Mouse (Mus musculus): Measurements from ENCODE around the gene Hist1h2bh. TPM values are rescaled to one million over a fixed set of nuclear protein-coding genes. Genes with fewer than 3 reads are reported as not detected.
A peak's percentile ranks its signal among the peaks of the same experiment; 100 is the strongest.
"Not testable (repeated sequence)": the region's sequence is repeated elsewhere in the genome, so short reads cannot be mapped to it uniquely, and the experiment has no call there.

The Hist1h2bh gene
- polyA plus RNA-seq, 1 experiment from 2014 or later = 0.61 TPM

DNA sequence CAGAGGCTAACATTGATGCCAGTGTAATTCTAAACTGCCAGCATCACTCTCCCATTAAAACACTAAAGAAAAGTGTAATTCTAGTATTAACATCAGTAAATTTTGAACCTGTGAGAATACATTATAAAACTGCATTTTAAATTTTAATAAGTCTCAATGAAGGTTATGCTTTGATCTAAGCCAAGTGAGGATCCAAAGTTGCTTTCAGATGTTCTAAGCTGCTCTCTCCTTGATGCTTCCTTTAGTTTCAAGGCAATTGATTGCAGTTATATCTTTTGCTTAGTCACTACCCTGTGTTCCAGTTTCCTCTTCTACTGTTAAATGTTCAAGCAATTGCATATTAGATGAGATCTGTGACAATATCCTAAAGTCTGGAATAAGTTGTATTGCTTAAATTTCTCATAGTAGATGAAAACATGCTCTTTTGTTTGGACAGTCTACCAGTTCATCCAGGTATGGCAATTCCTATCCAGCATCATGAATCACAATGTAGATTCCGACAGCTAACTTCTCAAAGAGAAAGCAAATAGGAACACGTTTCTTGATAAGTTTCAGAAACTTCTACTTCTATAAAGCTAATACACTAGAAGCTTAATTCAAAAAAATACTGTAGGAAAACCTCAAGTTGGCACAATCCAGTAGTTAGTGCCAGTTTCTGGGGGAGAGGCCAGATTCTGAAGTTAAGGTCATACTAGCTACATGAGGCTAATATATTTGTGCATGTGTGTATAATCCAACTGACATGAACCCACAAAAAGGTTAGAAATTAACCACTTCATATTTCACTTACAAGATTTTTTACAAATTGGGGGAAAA lies 29.2 kb upstream of the Hist1h2bh start:
- Histone ChIP-seq H3K9ac (peak overlapping the region; percentile 80), H3K36me3 (no peaks in the 10 kb centered on the region), H3K9me3 (no peaks in the 10 kb centered on the region), H3K27me3 (no peaks in the 10 kb centered on the region), H3K4me1 (replicated peaks) (peaks cover 42% of the 10 kb centered on the region), H3K4me3 (peak overlapping the region; percentile 45), H3K4me2 (peak overlapping the region; percentile 81), H3K27ac (replicated peaks) (peak overlapping the region; percentile 96)
- no peak for ATAC-seq (ENCODE audit: low read depth)
- 35% methylated on average over 2 of the region's 2 CpGs for WGBS

DNA sequence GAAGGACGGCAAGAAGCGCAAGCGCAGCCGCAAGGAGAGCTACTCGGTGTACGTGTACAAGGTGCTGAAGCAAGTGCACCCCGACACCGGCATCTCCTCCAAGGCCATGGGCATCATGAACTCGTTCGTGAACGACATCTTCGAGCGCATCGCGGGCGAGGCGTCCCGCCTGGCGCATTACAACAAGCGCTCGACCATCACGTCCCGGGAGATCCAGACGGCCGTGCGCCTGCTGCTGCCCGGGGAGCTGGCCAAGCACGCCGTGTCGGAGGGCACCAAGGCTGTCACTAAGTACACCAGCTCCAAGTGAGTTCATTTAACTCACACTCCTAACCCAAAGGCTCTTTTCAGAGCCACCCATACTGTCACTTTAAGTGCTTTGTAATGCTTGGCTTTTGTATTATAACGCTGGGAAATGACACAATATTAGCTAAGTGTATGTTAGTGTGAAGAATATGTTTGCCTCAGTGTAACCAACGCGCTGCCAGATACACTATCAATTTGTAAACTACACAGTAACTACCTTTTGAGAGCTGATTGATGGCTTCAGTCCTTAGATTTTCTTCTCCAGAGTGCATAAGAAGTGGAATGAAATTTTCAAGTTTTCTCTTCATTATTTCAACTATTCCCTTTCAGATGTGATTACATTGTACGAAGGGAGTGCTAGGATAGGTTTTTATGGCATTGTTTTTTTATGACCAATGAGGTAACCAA lies 28.5 kb upstream of the Hist1h2bh start:
- H3K9ac ChIP-seq = peak overlapping the region; percentile 80
- H3K4me1 ChIP-seq (replicated peaks) = peaks cover 34% of the 10 kb centered on the region
- not testable (repeated sequence) for H3K9me3 ChIP-seq; ATAC-seq (ENCODE audit: low read depth); H3K36me3 ChIP-seq; H3K27me3 ChIP-seq
- H3K4me3 ChIP-seq = peak overlapping the region; percentile 45
- WGBS = under 1% methylated on average over 14 of the region's 34 CpGs
- peak overlapping the region; percentile 96 for H3K27ac ChIP-seq (replicated peaks)
- peak overlapping the region; percentile 81 for H3K4me2 ChIP-seq

DNA sequence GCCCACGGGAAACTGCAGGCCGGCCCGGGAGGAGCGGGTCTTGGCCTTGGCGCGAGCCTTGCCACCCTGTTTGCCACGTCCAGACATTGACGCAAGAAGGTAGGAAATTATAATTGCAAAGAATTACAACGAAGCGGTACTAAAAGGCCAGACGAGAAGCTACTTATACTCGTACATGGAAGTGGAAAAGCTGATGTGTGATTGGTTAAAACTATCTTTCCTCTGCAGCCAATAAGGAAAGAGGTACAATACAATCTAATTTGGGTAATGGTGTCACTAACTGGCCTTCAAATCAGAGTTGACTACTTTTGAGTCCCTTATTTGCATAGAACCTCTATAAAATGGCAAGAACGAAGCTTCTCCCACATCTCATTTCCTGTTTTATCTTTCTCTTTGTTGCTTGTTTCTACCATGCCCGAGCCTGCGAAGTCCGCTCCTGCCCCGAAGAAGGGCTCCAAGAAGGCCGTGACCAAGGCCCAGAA lies 27.9 kb upstream of the Hist1h2bh start, which contains the start of the genes Hist1h2ae and Hist1h2bg:
Gene Hist1h2ae (minus strand): TSS at position 199 of the 482 bp plus-strand sequence.
Gene Hist1h2bg (plus strand): TSS at position 375 of the 482 bp plus-strand sequence.
- Histone ChIP-seq H3K4me1 (replicated peaks) (peaks cover 28% of the 10 kb centered on the region), H3K9me3 (no peaks in the 10 kb centered on the region), H3K9ac (peak within 1 kb of the TSS; percentile 80), H3K27me3 (no peaks in the 10 kb centered on the region), H3K4me2 (peak within 1 kb of the TSS; percentile 81), H3K36me3 (no peaks in the 10 kb centered on the region), H3K4me3 (peak within 1 kb of the TSS; percentile 45), H3K27ac (replicated peaks) (peak within 1 kb of the TSS; percentile 96)
- 0% methylated on average over 18 of the region's 18 CpGs for WGBS
- ATAC-seq (ENCODE audit: low read depth) = peak; percentile 91

DNA sequence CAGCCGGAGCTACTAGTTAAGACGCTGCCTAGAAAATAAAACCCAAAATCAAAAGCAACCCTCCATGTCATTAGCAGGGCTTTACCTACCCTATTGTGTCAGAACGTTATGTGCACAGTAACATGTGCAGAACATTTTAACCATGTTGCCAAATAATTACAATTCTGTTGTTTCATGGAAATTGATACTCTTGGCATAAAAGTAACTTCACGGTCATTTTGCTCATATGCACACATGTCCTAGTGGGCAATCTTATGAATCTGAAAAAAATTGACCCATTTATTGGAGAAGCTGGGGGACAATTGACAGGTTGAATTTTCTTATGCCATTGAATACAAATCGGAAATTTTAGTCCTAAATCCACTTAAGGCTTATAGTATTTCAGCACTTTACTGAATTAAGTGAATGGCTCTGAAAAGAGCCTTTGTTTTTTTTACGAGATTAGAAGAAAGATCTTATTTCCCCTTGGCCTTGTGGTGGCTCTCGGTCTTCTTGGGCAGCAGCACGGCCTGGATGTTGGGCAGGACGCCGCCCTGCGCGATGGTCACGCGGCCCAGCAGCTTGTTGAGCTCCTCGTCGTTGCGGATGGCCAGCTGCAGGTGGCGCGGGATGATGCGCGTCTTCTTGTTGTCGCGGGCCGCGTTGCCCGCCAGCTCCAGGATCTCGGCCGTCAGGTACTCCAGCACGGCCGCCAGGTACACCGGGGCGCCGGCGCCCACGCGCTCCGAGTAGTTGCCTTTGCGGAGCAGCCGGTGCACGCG lies 27.2 kb upstream of the Hist1h2bh start:
- Histone ChIP-seq H3K9ac (peak overlapping the region; percentile 67), H3K27ac (replicated peaks) (peak overlapping the region; percentile 96), H3K4me3 (peak overlapping the region; percentile 45), H3K4me2 (peak overlapping the region; percentile 81), H3K4me1 (replicated peaks) (peaks cover 27% of the 10 kb centered on the region)
- not testable (repeated sequence) for H3K9me3 ChIP-seq, H3K36me3 ChIP-seq, H3K27me3 ChIP-seq
- peak; percentile 30 for ATAC-seq (ENCODE audit: low read depth)
- WGBS = 1% methylated on average over 27 of the region's 41 CpGs

DNA sequence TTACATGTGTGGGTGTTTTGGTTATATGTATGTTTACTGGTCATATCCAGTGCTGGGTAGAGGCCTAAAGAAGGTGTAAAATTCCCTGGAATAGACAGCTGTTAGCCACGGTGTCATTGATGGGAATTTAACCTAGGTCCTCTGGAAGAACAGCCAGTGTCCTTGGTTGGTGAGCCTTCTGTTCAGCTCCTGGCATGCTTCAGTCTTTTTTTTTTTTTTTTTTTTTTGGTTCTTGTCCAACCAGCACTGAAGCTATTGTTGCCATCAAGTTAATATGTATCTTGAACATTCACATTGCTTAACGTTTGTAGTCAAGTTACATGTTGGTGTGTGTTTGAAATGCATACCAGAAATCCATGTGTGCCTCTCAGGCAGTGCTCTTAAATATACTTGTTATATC lies 21.3 kb upstream of the Hist1h2bh start:
- H3K4me1 ChIP-seq (replicated peaks) = peaks cover 3% of the 10 kb centered on the region; the same call in 1 of the 2 replicates
- no peak overlapping the region for H3K9ac ChIP-seq
- H3K36me3 ChIP-seq = no peaks in the 10 kb centered on the region
- no peaks in the 10 kb centered on the region for H3K9me3 ChIP-seq
- no peak for ATAC-seq (ENCODE audit: low read depth)
- peak overlapping the region; percentile 98 for H3K27ac ChIP-seq (replicated peaks)
- no peak overlapping the region for H3K4me2 ChIP-seq
- 82% methylated on average over 2 of the region's 2 CpGs for WGBS
- H3K4me3 ChIP-seq = no peak overlapping the region
- no peaks in the 10 kb centered on the region for H3K27me3 ChIP-seq

DNA sequence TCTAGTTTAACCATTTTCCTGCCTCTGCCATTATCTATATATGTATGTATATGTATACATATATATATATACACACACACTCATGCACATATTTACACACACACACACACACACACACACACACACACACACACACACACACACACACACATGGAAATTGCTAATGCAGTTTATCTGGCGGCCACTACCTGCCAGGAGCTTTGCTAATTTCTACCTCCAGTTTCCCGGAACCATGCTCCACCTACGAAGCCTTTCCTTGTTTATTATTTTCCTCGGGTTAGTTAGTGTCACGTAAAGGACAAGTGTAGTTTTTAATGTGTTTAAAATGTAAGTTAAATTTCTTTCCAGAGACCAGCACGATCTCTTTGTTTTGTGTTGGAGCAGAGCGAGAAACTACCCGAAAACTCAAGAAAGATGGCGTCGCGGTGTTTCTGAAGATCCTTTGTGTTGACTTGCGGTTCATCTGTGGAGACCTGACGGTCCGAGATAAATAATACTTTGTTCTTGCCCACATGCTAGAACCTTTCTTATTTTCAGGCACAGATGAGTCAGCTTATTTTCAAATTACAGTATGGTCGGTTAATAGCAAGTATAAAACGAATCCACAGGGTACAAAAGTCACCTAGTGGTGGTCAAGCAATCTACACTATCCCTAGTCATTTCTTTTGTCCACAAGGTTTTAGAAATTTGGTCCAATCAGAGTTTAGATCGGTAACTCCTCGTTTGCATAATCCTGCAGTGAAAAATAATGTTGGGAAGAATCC lies 19.7 kb upstream of the Hist1h2bh start:
- Histone ChIP-seq H3K9ac (peak overlapping the region; percentile 75), H3K36me3 (no peaks in the 10 kb centered on the region), H3K4me3 (peak overlapping the region; percentile 45), H3K4me1 (replicated peaks) (peaks cover 3% of the 10 kb centered on the region; the same call in 1 of the 2 replicates), H3K4me2 (peak overlapping the region; percentile 75), H3K27ac (replicated peaks) (peak overlapping the region; percentile 98), H3K27me3 (no peaks in the 10 kb centered on the region), H3K9me3 (no peaks in the 10 kb centered on the region)
- peak; percentile 57 for ATAC-seq (ENCODE audit: low read depth)
- WGBS = 3% methylated on average over 18 of the region's 18 CpGs

DNA sequence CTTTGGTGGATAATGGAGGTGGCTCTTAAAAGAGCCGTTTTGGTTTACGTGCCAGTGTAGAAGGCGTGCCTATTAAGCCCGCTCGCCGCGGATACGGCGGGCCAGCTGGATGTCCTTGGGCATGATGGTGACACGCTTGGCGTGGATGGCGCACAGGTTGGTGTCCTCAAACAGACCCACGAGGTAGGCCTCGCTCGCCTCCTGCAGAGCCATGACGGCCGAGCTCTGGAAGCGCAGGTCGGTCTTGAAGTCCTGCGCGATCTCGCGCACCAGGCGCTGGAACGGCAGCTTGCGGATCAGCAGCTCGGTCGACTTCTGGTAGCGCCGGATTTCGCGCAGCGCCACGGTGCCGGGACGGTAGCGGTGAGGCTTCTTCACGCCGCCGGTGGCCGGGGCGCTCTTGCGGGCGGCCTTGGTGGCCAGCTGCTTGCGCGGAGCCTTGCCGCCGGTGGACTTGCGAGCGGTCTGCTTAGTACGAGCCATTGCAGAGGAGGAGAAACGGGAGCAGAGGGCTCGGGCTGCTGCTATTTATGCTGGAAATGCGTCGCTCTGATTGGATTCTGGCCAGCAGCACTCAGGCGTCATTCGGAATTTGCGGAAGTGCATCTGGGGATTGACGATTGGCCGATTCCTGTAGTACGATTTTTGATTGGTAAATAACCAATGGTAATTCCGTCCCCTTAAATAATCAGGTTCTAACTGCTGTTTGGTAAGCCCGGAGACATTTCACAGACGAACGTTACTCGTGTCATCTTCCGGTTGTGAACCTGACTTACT lies 18.9 kb upstream of the Hist1h2bh start, which contains the start of gene Hist1h3e:
Gene Hist1h3e (minus strand): TSS at position 487 of the 777 bp plus-strand sequence.
- H3K4me2 ChIP-seq = peak within 1 kb of the TSS; percentile 75
- H3K27ac ChIP-seq (replicated peaks) = peak within 1 kb of the TSS; percentile 98
- under 1% methylated on average over 47 of the region's 67 CpGs for WGBS
- peak; percentile 96 for ATAC-seq (ENCODE audit: low read depth)
- H3K4me1 ChIP-seq (replicated peaks); H3K36me3 ChIP-seq; H3K9me3 ChIP-seq; H3K27me3 ChIP-seq: not testable (repeated sequence)
- peak within 1 kb of the TSS; percentile 45 for H3K4me3 ChIP-seq
- H3K9ac ChIP-seq = peak within 1 kb of the TSS; percentile 75

DNA sequence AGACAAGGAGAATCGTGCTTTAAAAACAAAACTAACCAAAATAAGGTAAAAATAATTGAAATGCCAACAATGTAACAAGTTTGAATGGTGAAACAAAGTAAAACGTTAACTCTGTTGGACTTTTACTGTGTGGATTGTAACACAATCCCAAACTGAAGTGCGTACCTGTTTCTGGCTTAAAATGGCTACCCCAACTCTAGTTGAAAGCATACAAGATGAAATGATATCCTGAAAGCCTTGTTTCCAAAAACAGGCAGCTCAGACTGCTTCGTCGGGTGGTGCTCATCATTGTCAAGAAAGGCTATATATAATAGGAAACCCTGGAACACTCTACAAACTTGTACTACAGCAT lies 18.3 kb upstream of the Hist1h2bh start:
- H3K9ac ChIP-seq = peak overlapping the region; percentile 74
- H3K9me3 ChIP-seq; H3K4me1 ChIP-seq (replicated peaks); H3K36me3 ChIP-seq; H3K27me3 ChIP-seq; ATAC-seq (ENCODE audit: low read depth): not testable (repeated sequence)
- H3K4me2 ChIP-seq = peak overlapping the region; percentile 75
- WGBS = 0% methylated on average over 2 of the region's 5 CpGs
- peak overlapping the region; percentile 45 for H3K4me3 ChIP-seq
- peak overlapping the region; percentile 98 for H3K27ac ChIP-seq (replicated peaks)

DNA sequence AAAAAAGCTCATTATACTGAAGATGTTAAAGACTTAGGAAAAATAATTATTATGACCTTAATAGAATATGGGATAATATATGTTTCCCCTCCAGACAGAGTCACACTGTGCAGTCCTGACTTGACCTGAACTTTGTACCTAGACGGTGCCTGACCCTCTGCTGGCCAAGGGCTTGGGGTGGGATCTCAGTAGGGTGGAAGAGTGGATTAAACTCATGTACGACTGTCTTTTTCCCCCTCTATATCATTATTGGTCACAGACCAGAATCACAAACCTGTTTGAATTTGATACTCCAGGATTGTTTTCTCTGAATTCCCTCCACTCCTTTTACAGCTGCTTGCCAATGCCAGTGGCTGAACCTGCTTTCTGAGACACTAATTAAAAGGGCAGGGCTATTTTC lies 17.5 kb upstream of the Hist1h2bh start:
- H3K36me3 ChIP-seq; ATAC-seq (ENCODE audit: low read depth); H3K4me3 ChIP-seq; H3K9me3 ChIP-seq; H3K27me3 ChIP-seq; H3K9ac ChIP-seq; H3K27ac ChIP-seq (replicated peaks): not testable (repeated sequence)
- Histone ChIP-seq H3K4me2 (peak overlapping the region; percentile 26; the same call in 1 of the 2 replicates), H3K4me1 (replicated peaks) (peaks cover 13% of the 10 kb centered on the region)
- 22% methylated on average over 2 of the region's 2 CpGs for WGBS

DNA sequence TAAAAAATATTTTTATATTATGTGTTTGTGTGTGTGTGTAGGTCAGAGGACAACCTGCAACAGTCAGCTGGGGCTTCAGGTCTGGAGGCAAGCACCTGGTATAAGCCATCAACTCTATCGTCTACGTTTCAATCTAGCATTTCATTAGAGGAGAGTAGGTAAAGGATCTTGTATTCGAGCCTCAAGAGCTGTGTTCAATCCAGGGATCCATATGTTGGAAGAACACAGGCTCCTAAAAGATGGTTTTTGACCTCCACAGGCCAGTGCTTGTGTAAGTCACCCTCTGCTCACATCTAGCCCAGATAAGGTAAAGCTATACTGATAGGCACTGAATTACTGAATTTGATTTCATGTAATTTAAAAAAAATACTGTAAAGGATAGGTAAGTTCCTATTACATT lies 13.7 kb upstream of the Hist1h2bh start:
- Histone ChIP-seq H3K9ac (0 out of 2 replicates have a peak overlapping the region, but pooled peaks have one; percentile 13), H3K36me3 (no peaks in the 10 kb centered on the region), H3K27ac (replicated peaks) (no peak overlapping the region), H3K27me3 (no peaks in the 10 kb centered on the region), H3K4me1 (replicated peaks) (peaks cover 32% of the 10 kb centered on the region), H3K4me2 (no peak overlapping the region; the same call in 1 of the 2 replicates), H3K4me3 (no peak overlapping the region), H3K9me3 (no peaks in the 10 kb centered on the region)
- 81% methylated on average over 3 of the region's 3 CpGs for WGBS
- no peak for ATAC-seq (ENCODE audit: low read depth)

All from neural tube, embryonic 13.5 days (tissue).